Mouse (Mus musculus) heart, adult 8-10 months (tissue): Measurements from ENCODE around the gene Gm48552. TPM values are rescaled to one million over a fixed set of nuclear protein-coding genes. Genes with fewer than 3 reads are reported as not detected.

Experiments
- DNase-seq: peaks from one replicate; pipeline ENCODE4 v3.0.0; 2022; ENCODE audit warnings: low spot score
- microRNA-seq: library from miRNA; unstranded; fragments of <30 nt; microRNA quantifications from one replicate; pipeline ENCODE4 v1.2.0, GENCODE M21; 2022
- total RNA-seq, 4 experiments: library from RNA; stranded (reverse); gene quantifications; 2 replicates each; pipeline ENCODE4 v1.2.4; 2022

The Gm48552 gene
- total RNA-seq, 4 experiments from 2014 or later = 0.50 to 0.72 TPM; not detected in 2

- no peak for DNase-seq
Observed at GRCm38 (mm10) chr10:81430831-81431525, 42.2 kb downstream of the Gm48552 start.

GRCm38 (mm10) chr10:81431526-81432168 is 42.8 kb downstream of the Gm48552 start:
- no peak for DNase-seq

- DNase-seq = no peak
Observed at GRCm38 (mm10) chr10:81432169-81432867, 43.5 kb downstream of the Gm48552 start.

GRCm38 (mm10) chr10:81432868-81433262 is 44.1 kb downstream of the Gm48552 start:
- peak; percentile 96 for DNase-seq

GRCm38 (mm10) chr10:81433541-81434289 is 44.9 kb downstream of the Gm48552 start:
- DNase-seq = no peak

- DNase-seq = no peak
Observed at GRCm38 (mm10) chr10:81434361-81435263, 45.8 kb downstream of the Gm48552 start.

- no peak for DNase-seq
Observed at GRCm38 (mm10) chr10:81435436-81435835, 46.6 kb downstream of the Gm48552 start.

Small RNA genes within 50 kb of the gene (microRNA-seq; reads per million reads assigned to microRNA genes)
- gene Mir1191b = 1.7 reads per million
- 0.84 reads per million for gene Mir6913

Other genes starting within 250 kb of the Gm48552 start
- gene Pias4, start 221.1 kb upstream of the Gm48552 start, total RNA-seq = 10 to 100 TPM; 16.8 to 18.6 (median 17.0) TPM
- 1,000 to 10,000 TPM; 1,076 to 1,267 (median 1,170) TPM for gene Eef2, start 212.4 kb upstream of the Gm48552 start, total RNA-seq
- gene Dapk3, start 206.0 kb upstream of the Gm48552 start, total RNA-seq = 10 to 100 TPM; 26.3 to 35.5 (median 29.8) TPM
- not detected for gene 4930442H23Rik, start 205.2 kb upstream of the Gm48552 start, total RNA-seq
- 10 to 100 TPM in 1 of 4 experiments, 1 to 10 TPM in 3; 5.8 to 18.8 (median 8.2) TPM for gene Nmrk2, start 187.0 kb upstream of the Gm48552 start, total RNA-seq
- under 1 TPM in 1 of 4 experiments, not detected in 3; 0.63 TPM for gene Atcay, start 158.2 kb upstream of the Gm48552 start, total RNA-seq
- 1 to 10 TPM; 1.6 to 3.1 (median 2.7) TPM for gene Zfr2, start 155.8 kb upstream of the Gm48552 start, total RNA-seq
- gene Matk, start 136.1 kb upstream of the Gm48552 start, total RNA-seq = under 1 TPM; 0.26 to 0.75 (median 0.62) TPM
- gene Mrpl54, start 122.1 kb upstream of the Gm48552 start, total RNA-seq = 100 to 1,000 TPM; 105 to 124 (median 112) TPM
- 100 to 1,000 TPM; 105 to 122 (median 112) TPM for gene Apba3, start 122.0 kb upstream of the Gm48552 start, total RNA-seq
- under 1 TPM in 1 of 4 experiments, not detected in 3; 0.22 TPM for gene Tjp3, start 97.4 kb upstream of the Gm48552 start, total RNA-seq
- 10 to 100 TPM; 25.7 to 29.5 (median 26.8) TPM for gene Pip5k1c, start 96.0 kb upstream of the Gm48552 start, total RNA-seq
- gene Cactin, start 67.9 kb upstream of the Gm48552 start, total RNA-seq = 10 to 100 TPM; 14.4 to 19.2 (median 16.3) TPM
- 1 to 10 TPM; 2.7 to 5.4 (median 3.5) TPM for gene Tbxa2r, start 60.3 kb upstream of the Gm48552 start, total RNA-seq
- 1 to 10 TPM; 4.1 to 6.6 (median 5.2) TPM for gene Gipc3, start 45.7 kb upstream of the Gm48552 start, total RNA-seq
- gene Hmg20b, start 38.5 kb upstream of the Gm48552 start, total RNA-seq = 10 to 100 TPM; 52.4 to 61.2 (median 57.1) TPM
- 10 to 100 TPM in 1 of 4 experiments, 1 to 10 TPM in 3; 9.2 to 11.4 (median 9.8) TPM for gene Mfsd12, start 31.5 kb upstream of the Gm48552 start, total RNA-seq
- gene 4930404N11Rik, start 23.2 kb upstream of the Gm48552 start, total RNA-seq = under 1 TPM in 2 of 4 experiments, not detected in 2; 0.29 to 0.66 TPM
- gene Fzr1, start 10.5 kb upstream of the Gm48552 start, total RNA-seq = 10 to 100 TPM; 25.9 to 39.0 (median 32.2) TPM
- 10 to 100 TPM; 49.1 to 55.0 (median 53.8) TPM for gene Dohh, start 4.6 kb upstream of the Gm48552 start, total RNA-seq
- gene Gm48551, start 4.5 kb upstream of the Gm48552 start, total RNA-seq = 1 to 10 TPM in 2 of 4 experiments, under 1 TPM in 2; 0.73 to 1.3 (median 1.0) TPM
- 1 to 10 TPM; 1.4 to 2.4 (median 1.9) TPM for gene Smim24, start 4.0 kb downstream of the Gm48552 start, total RNA-seq
- gene Nfic, start 66.6 kb downstream of the Gm48552 start, total RNA-seq = 100 to 1,000 TPM; 100 to 132 (median 108) TPM
- gene Celf5, start 93.7 kb downstream of the Gm48552 start, total RNA-seq = under 1 TPM in 2 of 4 experiments, not detected in 2; 0.12 to 0.29 TPM
- gene Ncln, start 107.4 kb downstream of the Gm48552 start, total RNA-seq = 10 to 100 TPM; 48.7 to 72.7 (median 66.7) TPM
- gene S1pr4, start 111.1 kb downstream of the Gm48552 start, total RNA-seq = 1 to 10 TPM in 2 of 4 experiments, under 1 TPM in 2; 0.88 to 1.4 (median 1.0) TPM
- gene Gna15, start 135.2 kb downstream of the Gm48552 start, total RNA-seq = under 1 TPM; 0.37 to 0.78 (median 0.54) TPM
- gene Gna11, start 156.2 kb downstream of the Gm48552 start, total RNA-seq = 10 to 100 TPM; 47.7 to 54.1 (median 50.9) TPM
- gene Aes, start 170.5 kb downstream of the Gm48552 start, total RNA-seq = 1,000 to 10,000 TPM; 1,133 to 1,192 (median 1,173) TPM
- 10 to 100 TPM in 2 of 4 experiments, 1 to 10 TPM in 2; 5.4 to 12.1 (median 9.1) TPM for gene Tle2, start 185.6 kb downstream of the Gm48552 start, total RNA-seq
- 10 to 100 TPM in 1 of 4 experiments, 1 to 10 TPM in 3; 6.8 to 12.7 (median 9.3) TPM for gene Tle6, start 212.1 kb downstream of the Gm48552 start, total RNA-seq
- gene BC025920, start 217.3 kb downstream of the Gm48552 start, total RNA-seq = 1 to 10 TPM; 2.3 to 4.4 (median 3.0) TPM
- 1 to 10 TPM; 6.8 to 8.4 (median 7.3) TPM for gene Sirt6, start 238.8 kb downstream of the Gm48552 start, total RNA-seq
- 10 to 100 TPM in 1 of 4 experiments, 1 to 10 TPM in 3; 7.3 to 12.4 (median 8.5) TPM for gene Ankrd24, start 239.5 kb downstream of the Gm48552 start, total RNA-seq